Mouse (Mus musculus) bone marrow macrophage, adult 2 months (primary cell): ENCODE measurements around the gene Rabl6. TPM values are rescaled to one million over a fixed set of nuclear protein-coding genes. Genes with fewer than 3 reads are reported as not detected.
"Not testable (repeated sequence)": the region's sequence is repeated elsewhere in the genome, so short reads cannot be mapped to it uniquely, and the experiment has no call there.

Experiments
- H3K27ac ChIP-seq: 2 replicates; pipeline ENCODE4 v1.5.1; 2012; ENCODE audit warnings: low read depth, low read length; ENCODE audit not compliant: insufficient read depth
- H3K4me1 ChIP-seq: 2 replicates; pipeline ENCODE4 v1.6.1; 2012; ENCODE audit warnings: low read length; ENCODE audit not compliant: control insufficient read depth, insufficient read depth
- H3K4me3 ChIP-seq: 2 replicates; pipeline ENCODE4 v1.5.1; 2012; ENCODE audit warnings: mild to moderate bottlenecking, low read length, moderate library complexity; ENCODE audit not compliant: insufficient read depth
- CTCF ChIP-seq: IDR thresholded peaks from 2 replicates; pipeline ENCODE4 v1.5.1; 2012; ENCODE audit warnings: low read depth, mild to moderate bottlenecking, low read length, moderate library complexity
- POLR2A ChIP-seq: IDR thresholded peaks from 2 replicates; pipeline ENCODE4 v1.6.1; 2012; ENCODE audit warnings: mild to moderate bottlenecking, low read depth, low read length, borderline replicate concordance
- polyA plus RNA-seq: library from polyadenylated mRNA; stranded (reverse); fragments of >200 nt; gene quantifications from 2 replicates; pipeline ENCODE4 v1.2.4, GENCODE M21; 2012; ENCODE audit not compliant: missing spikeins, insufficient read depth, insufficient read length

Gene Rabl6
- polyA plus RNA-seq, 1 experiment: 76.0 TPM

- Histone ChIP-seq H3K4me3 (no peak overlapping the region), H3K4me1 (no peaks in the 10 kb centered on the region)
- TF ChIP-seq POLR2A (no peak), CTCF (no peak)
These were observed 42.6 kb downstream of the Rabl6 start for GRCm38 (mm10) chr2:25565741-25566140.

DNA sequence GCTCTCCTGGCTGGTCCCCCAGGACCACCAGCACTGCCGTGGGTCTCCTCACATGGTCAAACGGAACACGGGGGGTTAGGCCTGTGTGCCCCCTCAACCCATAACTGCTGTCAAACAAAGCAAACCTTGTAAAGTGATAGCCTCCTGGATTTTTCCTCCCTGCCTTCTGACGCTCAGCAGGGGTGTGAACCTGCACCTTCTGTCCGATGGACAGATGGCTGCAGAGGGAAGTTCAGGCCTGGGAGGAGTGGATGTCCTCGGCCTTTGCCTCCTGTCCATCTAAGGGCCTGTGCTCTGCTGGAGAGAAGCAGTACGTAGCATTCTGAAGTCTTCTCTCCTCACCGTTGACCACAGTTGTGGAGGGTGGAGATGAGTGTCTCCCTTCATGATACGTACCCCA, 46.4 kb downstream of the Rabl6 start:
- H3K27ac ChIP-seq: no peak overlapping the region
- TF ChIP-seq CTCF (no peak), POLR2A (no peak)
- no peak overlapping the region for H3K4me3 ChIP-seq
- peaks cover 4% of the 10 kb centered on the region for H3K4me1 ChIP-seq

More at GRCm38 (mm10) chr2:25565741-25566140, 42.6 kb downstream of the Rabl6 start:
- H3K27ac ChIP-seq: no peak overlapping the region

GRCm38 (mm10) chr2:25560551-25560950, 47.8 kb downstream of the Rabl6 start:
- Histone ChIP-seq H3K27ac (no peak overlapping the region), H3K4me1 (peaks cover 10% of the 10 kb centered on the region), H3K4me3 (no peak overlapping the region)
- no peak for TF ChIP-seq POLR2A

DNA sequence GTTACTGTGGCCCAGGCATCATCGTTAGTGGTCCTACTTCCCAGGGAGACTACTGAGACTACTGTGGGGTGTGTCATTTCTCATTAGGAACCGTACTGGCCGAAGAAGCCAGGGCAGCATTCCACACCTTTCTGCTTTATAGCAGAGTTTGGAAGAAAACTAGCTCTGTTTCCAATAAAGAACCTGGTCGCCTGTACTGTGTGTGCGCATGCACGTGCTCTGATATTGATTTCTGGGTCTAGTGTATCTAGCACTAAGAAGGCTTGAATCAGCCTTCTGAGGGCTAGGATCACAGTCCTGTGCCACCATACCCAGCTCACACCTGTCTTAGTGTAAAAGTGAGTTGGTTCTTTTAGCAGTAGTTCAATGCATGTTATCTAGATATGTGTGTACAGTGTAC, 49.5 kb downstream of the Rabl6 start:
- TF ChIP-seq CTCF: no peak
- no peak for TF ChIP-seq POLR2A
- H3K4me1 ChIP-seq: peaks cover 10% of the 10 kb centered on the region
- no peak overlapping the region for H3K27ac ChIP-seq
- peak overlapping the region; percentile 86 for H3K4me3 ChIP-seq

GRCm38 (mm10) chr2:25557964-25558360, 50.4 kb downstream of the Rabl6 start:
- Histone ChIP-seq H3K4me1 (peaks cover 10% of the 10 kb centered on the region), H3K27ac (0 out of 2 replicates have a peak overlapping the region, but pooled peaks have one; percentile 18), H3K4me3 (peak overlapping the region; percentile 86)
- TF ChIP-seq CTCF: no peak
- no peak for TF ChIP-seq POLR2A

DNA sequence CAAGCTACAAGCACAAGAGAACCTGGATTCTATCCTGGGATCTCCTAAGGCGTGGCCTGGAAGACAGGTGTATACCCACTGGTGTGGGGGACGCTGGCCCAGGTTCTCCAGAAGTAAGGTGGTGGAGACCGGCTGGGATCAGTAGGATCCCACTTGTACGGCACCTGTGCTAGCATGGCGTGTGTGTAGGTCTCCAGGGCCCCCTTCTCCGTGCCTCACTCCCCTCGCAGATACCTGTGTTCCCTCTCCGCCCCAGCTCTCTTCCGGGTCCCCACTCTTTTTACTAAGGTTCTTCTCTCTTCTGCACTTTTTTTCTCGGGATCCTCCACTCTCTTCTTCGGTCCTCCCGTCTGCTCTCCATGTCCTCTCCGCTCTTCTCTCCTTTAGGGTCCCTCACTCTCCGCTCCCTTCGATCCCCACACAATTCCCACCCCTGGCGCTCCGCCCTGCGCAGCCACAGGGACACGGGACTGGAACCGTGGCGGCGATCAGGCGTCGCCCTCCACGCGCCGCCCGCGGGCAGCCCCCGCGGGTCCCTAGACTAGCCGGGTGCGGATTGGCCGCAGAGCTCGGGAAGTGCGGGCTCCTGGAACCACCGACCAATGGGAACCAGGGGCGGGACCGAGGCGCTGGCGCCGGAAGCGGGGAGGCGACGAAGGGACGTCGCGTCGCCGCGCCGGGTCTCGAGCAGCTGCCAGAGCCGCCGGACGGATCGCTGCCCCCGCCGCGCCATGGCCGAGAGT, 50.9 kb downstream of the Rabl6 start, which contains the start of gene Edf1:
Gene Edf1 (plus strand): TSS at position 627 of the 743 bp plus-strand sequence.
- peak within 1 kb of the TSS; percentile 69 for H3K27ac ChIP-seq
- peak within 1 kb of the TSS; percentile 86 for H3K4me3 ChIP-seq
- TF ChIP-seq CTCF (no peak), POLR2A (peak; percentile 86)
- peaks cover 10% of the 10 kb centered on the region for H3K4me1 ChIP-seq

DNA sequence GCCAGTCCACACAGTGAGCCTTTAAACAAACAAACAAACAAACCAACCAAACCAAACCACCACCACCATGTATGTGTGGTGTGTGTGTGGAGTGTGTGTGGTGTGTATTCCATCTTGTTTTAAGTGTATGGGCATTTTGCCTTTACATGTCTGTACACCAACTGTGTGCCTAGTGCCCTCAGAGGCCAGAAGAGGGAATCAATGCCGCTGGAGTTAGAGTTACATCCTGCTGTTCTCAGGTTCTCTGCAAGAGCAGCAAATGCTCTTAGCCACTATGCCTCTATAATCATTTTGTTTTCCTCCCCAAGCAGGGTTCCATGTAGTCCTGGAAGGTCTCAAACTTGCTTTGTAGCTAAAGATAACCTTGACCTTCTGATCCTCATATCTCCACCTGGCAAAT, 52.0 kb downstream of the Rabl6 start:
- Histone ChIP-seq H3K27ac (no peak overlapping the region), H3K4me1 (peaks cover 10% of the 10 kb centered on the region), H3K4me3 (no peak overlapping the region)
- TF ChIP-seq POLR2A: no peak
- TF ChIP-seq CTCF: no peak

DNA sequence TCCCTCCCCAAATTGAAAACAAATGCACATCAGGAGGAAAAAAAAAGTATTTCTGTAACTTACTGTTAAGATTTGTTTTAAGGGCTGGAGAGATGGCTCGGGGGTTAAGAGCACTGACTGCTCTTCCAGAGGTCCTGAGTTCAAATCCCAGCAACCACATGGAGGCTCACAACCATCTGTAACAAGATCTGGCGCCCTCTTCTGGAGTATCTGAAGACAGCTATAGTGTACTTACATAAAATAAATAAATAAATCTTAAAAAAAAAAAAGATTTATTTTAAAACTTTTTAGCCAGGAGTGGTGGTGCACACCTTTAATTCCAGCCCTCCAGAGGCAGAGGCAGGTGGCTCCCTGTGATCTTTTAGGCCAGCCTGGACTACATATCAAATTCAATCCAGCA, 52.8 kb downstream of the Rabl6 start:
- not testable (repeated sequence) for H3K4me3 ChIP-seq, H3K27ac ChIP-seq
- peaks cover 11% of the 10 kb centered on the region for H3K4me1 ChIP-seq

DNA sequence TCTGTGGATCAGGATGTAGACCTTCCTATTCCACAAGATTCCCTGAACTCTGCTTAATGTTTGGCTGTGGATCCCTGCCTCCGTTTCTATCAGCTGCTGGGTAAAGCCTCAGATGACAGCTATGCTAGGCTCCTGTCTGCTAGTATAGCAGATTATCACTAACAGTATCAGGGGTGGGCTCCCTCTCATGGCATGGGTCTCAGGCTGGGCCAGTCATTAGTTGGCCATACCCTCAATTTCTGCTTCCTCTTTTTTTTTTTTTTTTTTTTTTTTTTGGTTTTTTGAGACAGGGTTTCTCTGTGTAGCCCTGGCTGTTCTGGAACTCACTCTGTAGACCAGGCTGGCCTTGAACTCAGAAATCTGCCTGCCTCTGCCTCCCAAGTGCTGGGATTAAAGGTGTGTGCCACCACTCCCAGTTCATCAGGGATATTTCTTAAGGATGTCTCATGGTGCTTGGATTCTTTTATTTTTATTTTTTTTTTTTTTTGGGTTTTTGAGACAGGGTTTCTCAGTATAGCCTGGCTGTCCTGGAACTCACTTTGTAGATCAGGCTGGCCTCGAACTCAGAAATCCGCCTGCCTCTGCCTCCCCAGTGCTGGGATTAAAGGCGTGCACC, 55.0 kb downstream of the Rabl6 start:
- not testable (repeated sequence) for H3K4me3 ChIP-seq, H3K27ac ChIP-seq
- peaks cover 25% of the 10 kb centered on the region for H3K4me1 ChIP-seq

DNA sequence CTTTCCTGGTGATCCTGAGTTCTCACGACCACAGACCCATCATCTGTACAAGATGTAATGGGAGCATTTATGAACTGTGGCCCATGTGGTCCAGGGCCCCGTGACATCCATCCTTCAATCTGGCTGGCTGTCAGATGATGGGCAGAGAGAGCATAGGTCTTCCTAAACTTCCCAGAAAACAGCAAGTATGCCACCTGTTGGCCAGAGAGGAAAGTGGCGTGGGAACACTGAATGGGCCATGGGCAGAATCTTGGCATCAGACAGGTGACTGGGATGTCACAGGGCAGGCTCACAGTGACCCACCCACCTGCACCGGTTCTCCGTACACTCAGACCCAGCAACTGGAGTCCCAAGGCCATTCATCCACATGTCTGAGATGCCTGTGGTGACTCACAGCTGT, 57.1 kb downstream of the Rabl6 start:
- Histone ChIP-seq H3K4me3 (no peak overlapping the region), H3K27ac (no peak overlapping the region), H3K4me1 (peaks cover 22% of the 10 kb centered on the region)
- TF ChIP-seq CTCF (peak; percentile 16; the same call in 1 of the 2 replicates), POLR2A (no peak)
